Mouse (Mus musculus): Measurements from ENCODE around the gene Arhgdib. TPM values are rescaled to one million over a fixed set of nuclear protein-coding genes. Genes with fewer than 3 reads are reported as not detected.
A peak's percentile ranks its signal among the peaks of the same experiment; 100 is the strongest.

Arhgdib gene
- 348 and 355 TPM in 2 replicates for total RNA-seq (2012; rRNA removed)
- 297 and 321 TPM in 2 replicates for total RNA-seq (2014; rRNA removed)
- polyA plus RNA-seq (2012; ENCODE audit: insufficient read length, low read depth) = 1,134 and 1,150 TPM in 2 replicates

GRCm38 (mm10) chr6:136941051-136942021 lies at the start of gene Arhgdib:
TSS of gene Arhgdib (minus strand) at chr6:136941899.
- peak within 1 kb of the TSS; percentile 90 for H3K9ac ChIP-seq (ENCODE audit: insufficient read depth, low read depth)
- dilution Hi-C loops (cut with MboI; ENCODE audit: extremely low pct_ligation_motif_present, extremely low pct_unique_long_range_greater_than_20kb, low sequenced_read_pairs) = no loop called here
- in situ Hi-C loops (cut with MboI; ENCODE audit: low pct_ligation_motif_present, low pct_unique_long_range_greater_than_20kb, low sequenced_read_pairs) = no loop called here
- TF ChIP-seq MEF2A (IDR thresholded peaks at IDR 0.05; ENCODE audit: borderline replicate concordance, low read depth, low read length) (peak; percentile 48; the same call in 1 of the 2 replicates), RCOR1 (conservative IDR thresholded peaks at IDR 0.05; ENCODE audit: low read depth, low read length) (no peak; the same call in 1 of the 2 replicates), ZKSCAN1 (IDR thresholded peaks at IDR 0.05; ENCODE audit: borderline replicate concordance, low read depth, low read length) (no peak), KAT2A (IDR thresholded peaks at IDR 0.05; ENCODE audit: insufficient replicate concordance, low read length) (no peak), JUND (conservative IDR thresholded peaks at IDR 0.05; ENCODE audit: low read depth, low read length) (peak; percentile 86), GABPA (IDR thresholded peaks at IDR 0.05; ENCODE audit: insufficient replicate concordance, low read depth, low read length) (no peak), ETS1 (conservative IDR thresholded peaks at IDR 0.05; ENCODE audit: low read depth, low read length) (peak; percentile 34; the same call in 1 of the 2 replicates), CTCF (conservative IDR thresholded peaks at IDR 0.05 in 1 of 2, IDR thresholded peaks at IDR 0.05 in 1 of 2; ENCODE audit: low read depth in 2 of 2, low read length in 2 of 2) (no peak), CHD2 (IDR thresholded peaks at IDR 0.05; ENCODE audit: low read length) (peak; percentile 63; the same call in 1 of the 2 replicates), HCFC1 (IDR thresholded peaks at IDR 0.05; ENCODE audit: low read depth, low read length) (peak; percentile 65), CHD1 (IDR thresholded peaks at IDR 0.05; ENCODE audit: low read depth, low read length) (peak; percentile 61), ZC3H11A (IDR thresholded peaks at IDR 0.05; ENCODE audit: low read depth, low read length) (no peak), IRF4 (IDR thresholded peaks at IDR 0.05; ENCODE audit: low read depth, low read length) (peak; percentile 43; the same call in 1 of the 2 replicates), TCF12 (IDR thresholded peaks at IDR 0.05; ENCODE audit: low read depth, low read length) (peak; percentile 64), MYC (IDR thresholded peaks at IDR 0.05; ENCODE audit: low read depth, low read length) (peak; percentile 89), TBP (conservative IDR thresholded peaks at IDR 0.05; ENCODE audit: low read depth, low read length) (peak; percentile 78), MAX (IDR thresholded peaks at IDR 0.05; ENCODE audit: low read length) (peak; percentile 88), E2F4 (IDR thresholded peaks at IDR 0.05; ENCODE audit: insufficient replicate concordance, low read depth, low read length) (no peak), ZNF384 (IDR thresholded peaks at IDR 0.05; ENCODE audit: low read depth, low read length) (0 out of 2 replicates have a peak, but pooled peaks have one; percentile 22), ZMIZ1 (IDR thresholded peaks at IDR 0.05; ENCODE audit: low read depth, low read length) (peak; percentile 68), JUN (IDR thresholded peaks at IDR 0.05; ENCODE audit: insufficient read depth, low read depth, low read length) (no peak), SMC3 (IDR thresholded peaks at IDR 0.05; ENCODE audit: low read depth, low read length) (no peak), MAFK (IDR thresholded peaks at IDR 0.05; ENCODE audit: insufficient replicate concordance, low read length) (no peak), MAZ (IDR thresholded peaks at IDR 0.05; ENCODE audit: low read depth, low read length) (0 out of 2 replicates have a peak, but pooled peaks have one; percentile 33), POLR2AphosphoS2 (IDR thresholded peaks at IDR 0.05; ENCODE audit: low read depth, low read length) (0 out of 2 replicates have a peak, but pooled peaks have one; percentile 41), UBTF (IDR thresholded peaks at IDR 0.05; ENCODE audit: low read depth, low read length) (no peak), MXI1 (IDR thresholded peaks at IDR 0.05; ENCODE audit: low read depth, low read length) (peak; percentile 86), SIN3A (IDR thresholded peaks at IDR 0.05; ENCODE audit: low read length) (no peak; the same call in none of the 2 replicates), NRF1 (IDR thresholded peaks at IDR 0.05; ENCODE audit: low read depth, low read length) (no peak), USF1 (IDR thresholded peaks at IDR 0.05; ENCODE audit: low read depth, low read length) (peak; percentile 37; the same call in 1 of the 2 replicates), NELFE (IDR thresholded peaks at IDR 0.05; ENCODE audit: low read depth, low read length) (peak; percentile 71), PAX5 (IDR thresholded peaks at IDR 0.05; ENCODE audit: low read length) (no peak), USF2 (conservative IDR thresholded peaks at IDR 0.05; ENCODE audit: low read depth, low read length) (no peak; the same call in 1 of the 2 replicates), BHLHE40 (IDR thresholded peaks at IDR 0.05; ENCODE audit: low read depth, low read length) (peak; percentile 67), POLR2A (IDR thresholded peaks at IDR 0.05; ENCODE audit: low read depth, low read length) (peak; percentile 71), EP300 (IDR thresholded peaks at IDR 0.05; ENCODE audit: low read length) (no peak; the same call in 1 of the 2 replicates), RAD21 (IDR thresholded peaks at IDR 0.05; ENCODE audit: low read depth, low read length) (no peak)

More at GRCm38 (mm10) chr6:136941051-136942021, at the start of gene Arhgdib:
- H3K4me1 ChIP-seq (ENCODE audit: control insufficient read depth in 1 of 2, insufficient read depth in 2 of 2) = peaks cover 11 to 45% of the 10 kb centered on the region in 2 experiments
- H3K4me2 ChIP-seq (ENCODE audit: insufficient read depth, low read depth, poor library complexity, severe bottlenecking) = peak within 1 kb of the TSS; percentile 66
- H3K79me2 ChIP-seq (replicated peaks; ENCODE audit: control insufficient read depth, extremely low read depth, insufficient read depth, poor library complexity, severe bottlenecking) = peaks cover 49% of the 10 kb centered on the region
- H3K9me3 ChIP-seq (replicated peaks; ENCODE audit: low read length) = no peaks in the 10 kb centered on the region
- H3K27ac ChIP-seq (ENCODE audit: insufficient read depth, low read depth) = peak within 1 kb of the TSS; percentile 94
- peaks cover 6 to 10% of the 10 kb centered on the region in 2 experiments for H3K36me3 ChIP-seq (replicated peaks in 1 of 2; ENCODE audit: control insufficient read depth in 1 of 2, insufficient read depth in 1 of 2, low read length in 1 of 2)
- peak; percentile 77 for DNase-seq (ENCODE audit: extremely low read depth)
- no peaks in the 10 kb centered on the region for H3K27me3 ChIP-seq (replicated peaks)
- H3K4me3 ChIP-seq (replicated peaks in 1 of 3; ENCODE audit: low read depth in 2 of 3, low read length in 2 of 3, poor library complexity in 1 of 3) = peak within 1 kb of the TSS; percentile 58 to 91 (median 70)
